In the genomic region with DNA sequence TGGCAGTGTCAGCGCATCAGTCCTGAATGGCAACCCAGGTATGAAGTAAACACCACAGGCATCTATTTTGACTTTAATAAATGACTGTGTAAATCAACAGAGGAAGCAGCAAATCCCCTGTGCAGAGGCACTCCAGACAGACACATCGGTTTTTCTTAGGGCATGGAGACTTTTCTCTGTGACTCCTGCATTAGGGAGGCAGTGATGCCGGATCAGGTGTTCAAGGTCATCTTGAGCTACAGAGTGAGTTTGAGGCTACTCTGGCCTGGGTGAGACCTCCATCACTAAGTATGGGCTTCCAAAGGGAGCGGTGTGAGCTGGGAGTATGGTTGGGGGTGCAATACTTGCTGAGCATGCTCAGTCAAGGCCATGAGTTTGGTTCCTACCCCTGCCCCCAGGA, we compare ENCODE assay signal across 29 mouse cellular contexts. TPM values are rescaled to one million over a fixed set of nuclear protein-coding genes. Genes with fewer than 3 reads are reported as not detected.
"Had no signal": no experiment of that assay in that cellular context is flagged by ENCODE, and none has a peak within 500 bp of the region (broad histone marks: within the 10 kb centered on the region; RNA-seq: fewer than 3 reads in every experiment).

No protein-coding gene starts in this region.

- H3K27me3 ChIP-seq: hindbrain, embryonic 13.5 days; hindbrain, embryonic 15.5 days; limb, embryonic 13.5 days; limb, embryonic 15.5 days had no signal

- H3K9me3 ChIP-seq: heart, embryonic 10.5 days; heart, embryonic 12.5 days; hindbrain, embryonic 13.5 days; hindbrain, embryonic 15.5 days; limb, embryonic 13.5 days; limb, embryonic 15.5 days; liver, embryonic 12.5 days had no signal

- H3K36me3 ChIP-seq: heart, embryonic 10.5 days; heart, embryonic 12.5 days; hindbrain, embryonic 13.5 days; hindbrain, embryonic 15.5 days; limb, embryonic 13.5 days; limb, embryonic 15.5 days; liver, embryonic 12.5 days had no signal

- DNase-seq: gastrocnemius, postnatal 14 days; gastrocnemius, postnatal 36 days; heart, adult 18-20 months; heart, postnatal 10 days; kidney, adult 11 months; kidney, adult 2 months; kidney, adult 9 months; kidney, postnatal 10 days; kidney, postnatal 4 days; layer of hippocampus, adult 9-11 months; layer of hippocampus, postnatal 36 days; left cerebral cortex, postnatal 4 days had no signal

- ATAC-seq: hindbrain, postnatal 0 days; intestine, embryonic 16.5 days; liver, embryonic 12.5 days had no signal

- H3K4me1 ChIP-seq: heart, embryonic 12.5 days; hindbrain, embryonic 13.5 days; hindbrain, embryonic 15.5 days; liver, embryonic 12.5 days had no signal

- H3K4me3 ChIP-seq: heart, embryonic 10.5 days; heart, embryonic 12.5 days; hindbrain, embryonic 13.5 days; hindbrain, embryonic 15.5 days; limb, embryonic 13.5 days; limb, embryonic 15.5 days; liver, embryonic 12.5 days had no signal

RNA-seq across cellular contexts. Expression of a gene that starts 23.7 kb away (rescaled TPM):
- total RNA-seq: gastrocnemius, adult 18-20 months; gastrocnemius, adult 8-10 months; gastrocnemius, postnatal 14 days; gastrocnemius, postnatal 36 days; heart, adult 18-20 months; heart, adult 8-10 months; heart, postnatal 10 days; heart, postnatal 25 days; hindbrain, postnatal 0 days; layer of hippocampus, postnatal 14 days; left cerebral cortex, adult 18-20 months; left cerebral cortex, postnatal 10 days; left cerebral cortex, postnatal 25 days; left cerebral cortex, postnatal 4 days had no signal
